Mouse (Mus musculus) liver (tissue): ENCODE results near the gene Actl6b.
A peak's percentile ranks its signal among the peaks of the same experiment; 100 is the strongest.

ENCODE experiments used
- DNase-seq: peaks from one replicate; pipeline ENCODE4 v3.0.0-alpha.2; 2020; ENCODE audit warnings: mixed read lengths

Gene Actl6b

DNA sequence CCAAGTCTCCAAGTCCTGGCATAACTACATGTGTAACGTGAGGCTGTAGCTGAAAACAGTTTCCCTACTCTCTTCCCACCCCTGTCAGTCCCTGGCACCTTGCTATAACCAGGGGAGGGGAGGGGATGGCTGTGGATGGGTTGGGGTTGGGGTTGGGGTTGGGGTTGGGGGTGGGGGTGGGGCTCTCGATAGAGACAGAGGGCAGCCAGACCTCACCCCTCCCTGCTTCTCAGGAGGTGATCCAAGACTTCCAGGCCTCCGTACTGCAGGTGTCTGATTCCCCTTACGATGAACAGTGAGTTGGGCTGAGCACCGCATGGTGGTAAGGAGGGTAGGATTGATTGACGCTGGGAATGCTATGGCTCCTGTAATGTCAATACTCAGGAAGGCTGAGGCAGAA, 12.4 kb downstream of the Actl6b start:
- no peak for DNase-seq

DNA sequence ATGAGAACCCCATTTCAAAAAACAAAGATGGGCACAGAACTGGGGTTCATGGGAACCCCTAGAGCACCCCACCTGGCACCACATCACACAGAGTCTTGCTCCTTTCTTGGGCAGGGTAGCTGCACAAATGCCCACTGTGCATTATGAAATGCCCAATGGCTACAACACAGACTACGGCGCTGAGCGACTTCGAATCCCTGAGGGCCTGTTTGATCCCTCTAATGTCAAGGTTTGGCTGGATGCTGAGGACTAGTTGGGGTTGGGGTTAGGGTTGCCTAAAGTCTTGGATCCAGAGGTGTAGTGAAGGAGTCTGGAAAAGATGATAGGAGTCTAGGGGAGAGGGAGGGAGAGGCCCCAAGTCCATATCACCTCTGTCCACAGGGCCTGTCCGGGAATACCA, 13.1 kb downstream of the Actl6b start:
- no peak for DNase-seq

DNA sequence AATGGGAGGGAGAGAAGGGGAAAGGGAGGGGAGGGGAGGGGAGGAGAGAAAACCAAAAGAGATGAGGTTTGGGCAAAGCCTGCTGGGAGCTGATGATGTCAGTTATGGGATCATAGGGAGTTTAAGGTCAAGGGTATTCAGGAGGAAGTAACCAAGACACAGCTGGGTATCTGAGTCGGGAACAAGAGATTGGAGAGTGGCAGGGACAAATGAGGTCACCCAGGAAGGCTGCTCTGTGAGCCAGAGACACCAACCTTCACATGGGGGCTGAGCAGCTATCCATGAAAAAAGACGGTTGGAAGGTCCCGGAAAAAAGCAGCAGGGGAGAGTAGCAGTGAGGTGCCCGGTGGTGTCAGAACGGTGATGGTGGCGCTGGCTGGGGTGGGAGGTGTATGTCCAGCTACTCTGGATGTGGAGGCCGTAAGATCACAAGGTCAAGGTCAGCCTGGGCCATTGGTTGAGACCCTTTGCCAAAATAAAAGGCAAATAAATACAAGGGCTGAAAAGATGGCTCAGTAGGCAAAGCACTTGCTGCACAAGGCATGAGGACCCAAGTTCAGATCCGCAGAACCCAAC, 15.0 kb downstream of the Actl6b start:
- DNase-seq, result no peak

DNA sequence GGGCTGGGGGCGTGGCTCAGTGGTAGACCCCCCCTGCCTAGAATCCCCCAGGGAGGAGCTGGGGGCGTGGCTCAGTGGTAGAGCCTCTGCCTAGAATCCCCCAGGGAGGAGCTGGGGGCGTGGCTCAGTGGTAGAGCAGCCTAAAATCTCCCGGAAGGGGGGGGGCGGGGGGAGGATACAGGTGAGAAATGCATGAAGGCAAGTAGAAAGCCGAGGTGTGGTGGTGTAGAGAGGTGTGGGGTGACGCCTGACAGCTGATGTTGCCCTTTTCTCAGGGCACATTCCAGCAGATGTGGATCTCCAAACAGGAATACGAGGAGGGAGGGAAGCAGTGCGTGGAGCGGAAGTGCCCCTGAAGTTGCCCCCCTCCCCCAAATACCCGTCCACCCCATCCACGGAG, 15.7 kb downstream of the Actl6b start:
- DNase-seq, result no peak

DNA sequence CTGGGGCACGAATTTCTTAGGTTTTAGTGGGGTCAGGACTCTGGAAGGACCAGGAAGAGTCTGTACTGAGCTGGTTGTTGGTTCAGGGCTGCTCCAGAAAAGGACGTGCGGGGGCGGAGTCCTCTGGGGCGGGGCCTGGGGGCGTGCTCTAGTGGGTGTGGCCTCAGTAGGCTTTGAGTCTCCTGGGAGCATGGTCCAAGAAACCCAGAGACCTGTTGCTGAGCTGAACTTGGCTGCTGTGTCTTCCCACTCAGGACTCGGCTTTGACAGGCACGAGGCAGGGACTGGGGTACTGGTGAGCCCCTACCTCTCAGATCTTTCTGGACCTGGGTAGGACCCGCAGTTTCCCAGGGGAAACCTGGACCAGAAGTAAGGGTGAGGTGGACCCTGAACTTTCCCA, 16.3 kb downstream of the Actl6b start, which contains the start of gene Tfr2:
Gene Tfr2, plus strand, starts transcription at position 176 of the 400 bp plus-strand sequence.
- peak; percentile 95 for DNase-seq

DNA sequence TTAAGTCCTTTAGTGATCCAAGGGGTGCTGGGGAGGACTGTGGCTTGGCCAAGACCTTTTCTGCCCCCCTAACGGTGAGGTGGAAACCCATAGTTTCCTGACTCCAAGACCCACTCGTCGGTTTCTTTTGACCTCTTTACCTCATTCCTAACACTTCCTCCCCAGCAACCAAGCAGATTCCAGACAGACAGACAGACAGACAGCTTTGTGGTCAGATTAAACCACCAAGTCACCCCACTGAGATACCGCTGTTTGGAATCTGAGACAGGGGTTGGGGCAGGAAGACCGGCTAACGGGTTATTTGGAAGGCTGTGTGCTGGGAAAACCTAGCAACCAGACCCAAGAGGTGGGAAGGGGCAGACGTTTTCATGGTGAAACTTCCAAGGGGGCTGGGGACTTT, 16.9 kb downstream of the Actl6b start:
- peak; percentile 27 for DNase-seq

DNA sequence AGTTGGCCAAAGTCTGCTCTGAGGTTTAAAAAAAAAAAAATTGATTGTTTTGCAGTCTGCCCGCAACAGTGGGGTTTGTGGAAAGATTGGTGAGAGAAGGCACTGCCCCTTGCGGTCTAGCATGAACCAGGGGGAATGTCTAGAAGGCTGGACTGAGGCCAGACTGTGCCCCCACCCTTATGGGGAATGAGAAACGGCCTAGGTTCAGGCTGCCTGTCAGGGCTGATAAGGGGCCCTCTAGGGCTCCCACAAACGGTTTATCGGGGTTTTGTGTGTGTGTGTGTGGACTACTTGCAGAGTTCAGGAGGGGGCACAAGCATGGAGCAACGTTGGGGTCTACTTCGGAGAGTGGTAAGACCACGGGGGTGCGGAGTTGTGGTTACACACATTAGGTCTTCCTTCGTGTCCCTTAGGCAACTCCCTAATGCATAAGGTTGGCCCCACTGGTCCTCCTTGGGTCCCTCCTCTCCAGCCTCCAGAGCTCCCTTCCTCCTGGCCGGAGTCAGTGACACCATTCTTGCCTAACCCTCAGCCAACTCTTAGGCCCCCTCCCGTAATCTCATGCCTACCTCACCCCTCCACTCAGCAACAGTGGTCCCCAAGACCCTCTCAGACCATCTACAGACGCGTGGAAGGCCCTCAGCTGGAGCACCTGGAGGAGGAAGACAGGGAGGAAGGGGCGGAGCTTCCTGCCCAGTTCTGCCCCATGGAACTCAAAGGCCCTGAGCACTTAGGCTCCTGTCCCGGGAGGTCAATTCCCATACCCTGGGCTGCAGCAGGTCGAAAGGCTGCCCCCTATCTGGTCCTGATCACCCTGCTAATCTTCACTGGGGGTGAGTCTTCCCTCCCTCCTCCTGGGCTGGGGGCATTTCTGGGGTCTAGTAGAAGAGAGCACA, 17.6 kb downstream of the Actl6b start:
- DNase-seq, result peak; percentile 90

DNA sequence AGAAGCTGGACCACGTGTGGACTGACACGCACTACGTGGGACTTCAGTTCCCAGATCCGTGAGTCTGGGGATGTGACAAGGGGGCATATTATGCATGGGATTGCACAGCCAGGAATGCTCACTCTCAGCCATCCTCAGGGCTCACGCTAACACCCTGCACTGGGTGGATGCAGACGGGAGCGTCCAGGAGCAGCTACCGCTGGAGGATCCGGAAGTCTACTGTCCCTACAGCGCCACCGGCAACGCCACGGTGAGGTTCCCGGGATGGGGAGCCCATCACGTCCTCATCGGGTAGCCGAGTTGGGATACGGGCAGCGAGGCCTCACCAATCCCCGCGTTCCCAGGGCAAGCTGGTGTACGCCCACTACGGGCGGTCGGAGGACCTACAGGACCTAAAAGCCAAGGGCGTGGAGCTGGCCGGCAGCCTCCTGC, 21.2 kb downstream of the Actl6b start:
- DNase-seq, result peak; percentile 31

DNA sequence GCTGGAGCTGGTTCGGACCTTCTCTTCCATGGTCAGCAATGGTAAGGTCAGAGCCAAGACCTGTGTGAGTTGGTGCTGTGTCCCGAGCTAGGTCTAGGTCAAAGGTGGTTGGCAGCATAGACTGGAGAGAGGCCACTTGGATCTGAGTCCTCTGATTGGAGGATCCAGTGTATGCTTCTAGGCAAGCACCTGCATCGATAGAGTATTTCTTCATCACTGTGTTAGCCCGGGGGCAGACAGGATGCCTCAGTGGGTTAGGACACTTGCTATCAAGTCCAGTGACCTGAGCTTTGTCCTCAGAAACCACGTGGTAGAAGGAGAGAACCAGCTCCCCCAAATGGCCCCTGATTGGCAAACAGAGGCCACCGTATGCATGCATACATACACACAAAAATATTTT, 26.9 kb downstream of the Actl6b start:
- DNase-seq, result no peak

DNA sequence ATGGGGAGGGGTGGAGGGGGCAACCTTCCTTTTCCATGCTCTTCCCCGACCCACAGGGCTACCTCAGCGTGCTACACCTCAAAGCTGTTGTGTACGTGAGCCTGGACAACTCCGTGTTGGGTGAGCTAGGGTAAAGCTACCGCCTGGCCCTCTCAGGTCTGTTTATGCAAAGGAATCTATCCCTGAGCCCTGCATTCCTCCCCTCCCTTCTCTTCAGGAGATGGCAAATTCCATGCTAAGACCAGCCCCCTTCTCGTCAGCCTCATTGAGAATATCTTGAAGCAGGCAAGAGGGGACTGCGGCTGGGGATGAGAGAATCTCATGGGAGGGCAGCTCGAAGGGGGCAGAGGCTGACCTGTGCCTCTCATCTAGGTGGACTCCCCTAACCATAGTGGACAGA, 29.4 kb downstream of the Actl6b start:
- DNase-seq, result no peak

DNA sequence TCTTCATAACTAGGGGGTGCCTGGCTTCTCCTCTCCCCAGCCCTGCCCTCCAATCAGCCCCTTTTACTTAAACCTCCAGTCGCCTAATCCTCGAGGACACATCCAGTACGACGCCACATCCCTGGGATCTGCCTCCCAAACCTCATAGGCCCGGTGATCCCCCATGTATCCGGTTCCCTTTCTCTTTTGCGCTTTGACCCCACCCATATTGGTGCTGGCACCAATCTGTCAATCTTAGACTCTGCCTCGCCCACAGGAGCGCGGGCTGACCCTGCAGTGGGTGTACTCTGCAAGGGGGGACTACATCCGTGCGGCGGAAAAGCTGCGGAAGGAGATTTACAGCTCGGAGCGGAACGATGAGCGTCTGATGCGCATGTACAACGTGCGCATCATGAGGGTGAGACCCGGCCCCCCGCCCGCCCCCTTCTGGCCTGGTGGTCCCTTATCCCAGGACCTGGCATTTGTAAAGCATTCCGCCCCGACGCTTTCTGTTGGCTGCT, 30.4 kb downstream of the Actl6b start:
- DNase-seq, result peak; percentile 31

DNA sequence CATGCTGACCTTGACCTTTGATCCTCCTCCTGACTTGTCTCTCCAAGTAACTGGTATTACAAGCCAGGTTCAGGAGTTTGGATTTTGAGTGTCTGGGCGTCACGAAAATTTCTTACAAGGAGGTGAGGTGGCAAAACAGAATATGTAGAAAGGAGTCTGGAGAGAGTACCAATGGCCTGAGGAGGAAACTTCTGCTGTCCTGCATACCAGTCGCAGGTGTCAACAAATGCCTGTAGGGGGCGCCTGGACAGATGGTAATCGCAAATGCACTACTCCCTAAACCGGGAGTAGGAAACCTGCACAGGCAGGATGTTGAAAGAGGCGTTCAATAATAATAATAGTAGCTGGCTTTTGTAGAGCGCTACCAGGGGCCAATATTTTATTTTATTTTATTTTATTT, 31.7 kb downstream of the Actl6b start:
- peak; percentile 78 for DNase-seq

DNA sequence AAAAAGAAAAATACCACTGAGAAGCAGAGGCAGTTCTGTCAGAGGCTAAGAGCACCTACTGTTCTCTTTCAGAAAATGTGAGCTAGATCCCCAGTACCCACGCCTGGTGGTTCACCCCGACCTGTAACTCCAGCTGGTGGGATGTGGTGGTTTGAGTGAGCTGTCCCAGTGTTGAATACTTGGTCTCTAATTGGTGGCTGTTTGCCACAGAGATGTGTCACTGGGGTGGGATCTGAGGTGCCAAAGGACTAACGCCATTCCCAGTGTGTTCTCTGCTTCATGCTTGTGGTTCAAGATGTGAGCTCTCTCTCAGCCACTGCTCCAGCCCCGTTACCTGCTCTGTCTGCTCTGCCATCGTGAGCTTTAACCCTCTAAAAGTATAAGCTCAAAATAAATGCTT, 37.2 kb downstream of the Actl6b start:
- no peak for DNase-seq

DNA sequence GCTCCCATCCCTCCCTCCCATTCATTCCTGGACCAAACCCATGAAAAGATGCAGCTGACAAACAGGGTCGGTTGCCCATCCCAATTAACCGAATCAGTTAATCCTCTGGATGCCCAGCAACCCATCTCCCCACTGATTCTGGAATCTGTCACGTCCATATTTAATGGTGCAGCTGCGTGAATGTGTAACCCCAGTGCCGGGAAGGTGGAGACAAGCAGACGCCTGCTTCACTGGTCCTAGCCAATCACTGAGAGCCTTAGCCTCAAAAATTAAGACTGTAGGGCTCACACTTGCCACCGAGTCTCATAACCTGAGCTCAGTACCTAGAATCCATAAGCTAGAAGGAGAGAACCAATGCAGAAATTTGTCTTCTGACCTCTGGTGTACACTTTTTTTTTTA, 42.6 kb downstream of the Actl6b start:
- DNase-seq, result no peak

DNA sequence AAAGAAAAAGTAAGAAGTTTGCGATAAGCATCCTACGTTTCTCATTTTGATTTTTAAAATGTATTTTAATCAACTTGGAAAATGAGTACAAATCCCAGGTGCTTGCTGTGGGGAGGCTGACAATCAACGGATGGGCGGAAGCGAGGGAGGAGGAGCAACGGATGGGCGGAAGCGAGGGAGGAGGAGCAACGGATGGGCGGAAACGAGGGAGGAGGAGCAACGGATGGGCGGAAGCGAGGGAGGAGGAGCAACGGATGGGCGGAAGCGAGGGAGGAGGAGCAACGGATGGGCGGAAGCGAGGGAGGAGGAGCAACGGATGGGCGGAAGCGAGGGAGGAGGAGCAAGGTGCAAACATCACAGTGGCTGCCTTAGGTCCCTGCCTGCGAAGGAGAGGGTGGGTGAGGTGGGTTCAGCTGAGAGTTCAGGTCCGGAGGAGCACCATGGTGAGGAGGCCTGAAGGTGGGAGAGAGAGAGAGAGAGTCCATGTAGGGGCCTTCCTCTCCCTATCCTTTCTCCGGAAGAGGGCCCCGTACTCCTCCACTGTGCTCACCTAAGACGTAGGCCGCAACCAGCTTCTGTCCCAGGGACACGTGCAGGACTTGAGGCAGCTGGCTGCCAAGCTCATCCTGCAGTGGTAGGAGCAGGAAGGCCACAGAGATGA, 43.4 kb downstream of the Actl6b start:
- DNase-seq, result peak; percentile 63

DNA sequence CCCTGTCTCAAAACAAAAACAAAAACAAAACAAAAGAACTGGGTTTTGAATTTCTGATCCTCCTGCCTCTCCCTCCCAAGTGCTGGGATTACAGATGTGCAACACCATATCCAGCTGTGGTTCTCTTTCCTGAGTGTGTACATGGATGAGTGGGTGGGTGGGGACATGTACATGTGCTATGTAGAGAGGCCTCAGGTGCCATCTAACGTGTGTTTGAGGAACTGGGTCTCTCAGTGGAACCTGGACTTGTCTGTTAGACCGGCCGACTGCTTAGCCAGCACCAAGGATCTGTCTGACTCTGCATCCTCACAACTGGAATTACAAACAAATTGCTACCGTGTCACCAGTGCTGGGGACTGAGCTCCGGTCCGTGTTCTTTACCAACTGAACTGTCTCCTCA, 44.3 kb downstream of the Actl6b start:
- DNase-seq, result no peak

DNA sequence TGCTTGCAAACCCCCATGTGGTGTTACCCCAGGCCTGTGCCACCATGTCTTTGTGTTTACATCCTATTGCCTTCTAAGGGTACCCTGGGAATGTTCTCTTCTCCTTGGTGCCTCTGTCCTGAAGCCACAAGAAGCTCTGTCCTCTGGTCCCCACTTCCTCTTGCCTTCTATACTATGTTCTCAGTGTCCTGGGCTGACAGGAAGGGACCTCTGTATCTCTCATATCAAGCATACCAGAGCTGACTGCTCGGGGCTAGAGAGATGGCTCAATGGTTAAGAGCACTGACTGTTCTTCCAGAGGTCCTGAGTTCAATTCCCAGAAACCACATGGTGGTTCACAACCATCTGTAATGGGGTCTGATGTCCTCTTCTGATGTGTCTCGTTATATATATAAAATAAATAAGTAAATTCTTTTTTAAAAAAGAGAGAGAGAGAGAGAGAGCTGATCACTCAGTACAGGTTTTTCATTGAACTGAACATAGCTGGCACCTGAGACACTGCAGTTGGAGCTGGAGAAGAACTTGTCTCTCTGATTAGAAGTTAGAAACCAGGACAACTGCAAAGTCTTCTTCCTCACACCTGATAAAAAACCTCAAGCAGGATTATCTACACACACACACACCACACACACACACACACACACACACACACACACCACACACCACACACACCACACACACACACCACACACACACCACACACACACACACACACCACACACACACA, 44.9 kb downstream of the Actl6b start:
- DNase-seq, result no peak

DNA sequence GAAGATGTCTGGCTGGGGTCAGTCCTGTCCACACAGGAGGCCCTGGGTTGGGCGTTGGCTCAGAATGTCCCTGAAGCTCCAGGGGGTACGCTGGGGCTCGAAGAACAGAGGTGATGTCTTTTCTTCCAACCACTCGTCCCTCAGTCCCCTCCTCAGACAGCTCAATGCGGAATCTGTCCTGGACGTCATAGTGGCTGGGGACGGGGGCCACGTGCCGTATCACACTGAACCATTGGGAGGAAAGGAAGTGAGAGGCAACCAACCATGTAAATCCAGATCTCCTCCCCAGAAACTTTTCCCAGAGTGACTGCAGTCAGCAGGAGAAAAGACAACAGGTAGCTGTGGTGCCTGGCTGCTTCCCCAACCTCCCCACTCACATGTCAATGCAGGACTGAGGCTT, 46.3 kb downstream of the Actl6b start:
- DNase-seq, result no peak

DNA sequence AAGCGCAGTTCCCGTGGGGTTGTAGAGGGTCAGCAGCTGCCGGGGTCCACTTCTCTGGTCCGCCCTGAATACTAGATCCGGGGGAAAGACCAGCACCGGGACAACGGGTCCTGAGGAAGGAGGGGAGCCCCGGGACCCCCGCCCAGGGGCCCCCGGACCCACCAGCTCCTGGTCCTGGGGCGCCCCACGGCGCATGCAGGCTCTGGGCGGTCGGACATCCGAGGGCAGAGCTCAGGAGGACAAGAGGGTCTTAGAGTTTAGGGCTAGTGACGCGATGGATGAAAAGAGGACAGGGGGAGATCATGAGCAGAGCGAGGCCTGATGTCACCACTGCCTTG, 46.9 kb downstream of the Actl6b start:
- no peak for DNase-seq

DNA sequence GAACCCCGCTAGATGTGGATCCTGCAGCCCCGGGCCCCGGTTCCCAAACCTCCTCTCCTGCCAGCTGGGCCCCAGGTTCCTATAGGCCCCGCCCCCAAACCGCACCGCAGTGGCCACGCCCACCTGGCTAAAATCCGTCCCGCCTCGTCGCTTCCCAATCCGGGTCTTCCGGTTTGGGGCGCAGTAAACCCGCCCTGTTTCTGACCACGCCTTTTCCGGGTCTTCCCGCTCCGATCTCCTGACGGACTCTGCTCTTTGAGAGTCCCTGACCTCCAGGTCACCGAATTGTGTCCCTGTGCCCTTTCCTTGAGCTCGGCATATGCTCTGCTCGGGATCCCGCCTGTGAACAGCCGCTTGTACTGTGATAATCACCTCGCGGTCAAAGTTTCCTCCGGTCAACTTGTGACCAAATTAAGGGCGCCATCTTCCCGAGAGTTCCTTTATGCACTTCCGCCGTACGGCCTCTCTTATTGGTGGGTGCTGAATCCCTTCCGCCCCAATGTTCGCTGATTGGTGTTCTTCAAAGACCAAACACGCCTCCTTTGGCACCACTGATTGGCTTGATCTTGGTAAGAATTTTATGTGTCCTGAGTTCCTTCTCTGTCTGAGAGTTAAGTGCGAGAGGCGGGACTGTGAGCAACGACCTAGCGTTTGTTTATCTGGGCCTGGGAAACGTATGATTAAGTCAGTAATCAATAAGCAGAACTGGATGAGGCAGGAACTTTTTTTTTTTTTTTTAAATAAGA, 47.5 kb downstream of the Actl6b start, which contains the start of gene Mospd3:
Gene Mospd3, minus strand, starts transcription at position 440 of the 746 bp plus-strand sequence.
- DNase-seq, result peak; percentile 98

DNA sequence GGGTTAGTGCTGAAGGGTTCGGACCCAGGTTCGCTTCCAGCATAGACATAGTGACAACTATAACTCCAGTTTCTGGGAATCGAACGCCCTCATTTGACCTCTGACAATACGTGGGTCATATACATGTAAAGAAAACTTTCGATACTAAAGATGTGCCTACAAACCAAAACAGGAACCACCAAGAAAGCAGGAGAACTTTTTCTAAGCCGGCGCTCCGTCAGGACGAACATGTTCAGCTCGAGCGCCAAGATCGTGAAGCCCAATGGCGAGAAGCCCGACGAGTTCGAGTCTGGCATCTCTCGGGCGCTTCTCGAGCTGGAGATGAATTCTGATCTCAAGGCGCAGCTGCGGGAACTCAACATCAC, 48.0 kb downstream of the Actl6b start:
- DNase-seq, result peak; percentile 57
